Mouse (Mus musculus) small intestine, adult 2 months (tissue): ENCODE results near the gene Tmem132e.

Experiments
- CTCF ChIP-seq: fragments of 200-500 bp; IDR thresholded peaks from 2 replicates; pipeline ENCODE4 v1.5.1; 2012; ENCODE audit warnings: low read depth, mild to moderate bottlenecking, control low read depth, inconsistent platforms, low read length, moderate library complexity, mixed read lengths; ENCODE audit not compliant: insufficient replicate concordance, insufficient read length; ENCODE audit errors: extremely low read depth
- POLR2A ChIP-seq: fragments of 200-500 bp; IDR thresholded peaks from 2 replicates; pipeline ENCODE4 v1.6.1; 2012; ENCODE audit warnings: low read depth, mild to moderate bottlenecking, control low read depth, inconsistent platforms, low read length, moderate library complexity

DNA sequence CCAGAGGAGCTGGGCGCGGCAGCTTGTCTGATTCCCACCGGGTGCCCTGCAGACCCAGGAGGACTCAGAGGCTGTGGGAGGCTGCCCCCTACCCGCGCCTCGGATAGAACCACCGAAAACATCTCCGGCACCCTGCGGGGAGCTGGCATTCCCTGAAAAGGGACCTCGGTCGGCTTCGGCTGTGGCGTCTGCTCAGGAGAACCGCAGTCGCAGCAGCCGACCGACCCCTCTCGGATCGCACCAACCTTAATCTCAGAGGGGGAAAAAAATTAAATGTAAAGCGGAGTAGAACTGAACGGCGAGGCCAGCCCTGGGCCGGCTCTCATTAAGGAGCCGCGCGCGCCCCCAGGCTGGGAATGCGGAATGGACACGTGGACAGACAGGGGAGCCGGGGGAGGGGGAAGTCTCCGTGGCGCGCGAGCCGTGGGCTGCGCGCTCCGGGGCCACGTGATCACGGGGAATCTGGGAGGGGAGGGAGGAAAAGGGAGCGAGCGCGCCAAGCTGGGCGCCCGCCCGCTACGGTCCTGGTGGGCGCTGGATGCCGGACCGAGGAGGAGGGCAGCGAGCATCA is 1.6 kb upstream of the Tmem132e start:
- TF ChIP-seq POLR2A = no peak
- no peak for TF ChIP-seq CTCF
